Mouse (Mus musculus): ENCODE results near the gene Yeats2. TPM values are rescaled to one million over a fixed set of nuclear protein-coding genes. Genes with fewer than 3 reads are reported as not detected.
A peak's percentile ranks its signal among the peaks of the same experiment; 100 is the strongest.

Yeats2 gene
- total RNA-seq (2014; rRNA removed), result 7.7 and 8.7 TPM in 2 replicates
- polyA plus RNA-seq (2012; rRNA removed), result 5.2 and 7.1 TPM in 2 replicates

DNA sequence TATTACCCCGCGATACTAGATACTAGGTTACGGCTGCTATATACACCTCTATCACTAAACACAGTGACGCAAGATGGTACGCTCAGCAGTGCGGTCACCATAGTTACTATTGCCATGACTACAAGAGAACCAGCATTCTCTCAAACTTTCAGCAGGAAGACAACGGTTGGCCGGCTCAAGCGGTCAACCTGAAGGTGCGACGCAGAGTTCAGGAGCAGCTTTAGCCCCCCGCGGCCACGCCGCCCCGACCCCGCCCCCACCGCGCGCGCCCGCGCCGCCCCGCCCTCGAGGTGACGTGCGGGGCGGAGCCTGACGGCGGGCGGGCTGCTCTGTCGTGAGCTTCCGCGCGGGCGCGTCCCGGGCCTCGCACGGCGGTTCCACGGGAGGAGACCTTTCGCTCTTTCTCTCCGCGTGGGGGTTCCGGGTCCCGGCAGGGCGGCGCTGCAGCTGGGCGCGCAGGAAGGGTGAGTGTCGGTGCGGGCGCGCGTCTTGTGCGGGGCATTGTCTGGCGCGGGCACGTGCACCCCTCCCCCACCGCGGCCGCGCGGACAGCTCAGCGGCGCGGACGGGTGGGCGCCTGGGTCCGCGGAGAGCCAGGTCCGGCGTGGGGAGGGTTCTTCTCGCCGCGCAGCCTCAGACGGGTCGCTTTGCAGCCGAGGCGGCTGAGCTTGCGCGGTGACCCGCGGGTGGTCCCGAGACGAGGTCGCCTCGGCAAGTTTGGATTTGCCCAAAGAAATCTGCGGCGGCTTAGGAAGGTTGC is at the start of gene Yeats2:
Yeats2 (plus strand) TSS at position 292 of the 760 bp plus-strand sequence.
- H3K36me3 ChIP-seq (ENCODE audit: control insufficient read depth, insufficient read depth, low read length), result no peaks in the 10 kb centered on the region
- no peaks in the 10 kb centered on the region for H3K27me3 ChIP-seq (ENCODE audit: control insufficient read depth, insufficient read depth, low read length)
- TF ChIP-seq CTCF (IDR thresholded peaks at IDR 0.05; ENCODE audit: low read depth, low read length) (no peak), POLR2A (IDR thresholded peaks at IDR 0.05; ENCODE audit: extremely low read depth, insufficient read depth, low read length) (peak; percentile 53; the same call in 1 of the 2 replicates)
- peaks cover 20% of the 10 kb centered on the region; the same call in 1 of the 2 replicates for H3K79me2 ChIP-seq (ENCODE audit: control insufficient read depth, insufficient read depth, low read length)
- peak within 1 kb of the TSS; percentile 97 for H3K9ac ChIP-seq (ENCODE audit: low read depth, low read length)
- H3K27ac ChIP-seq (replicated peaks; ENCODE audit: insufficient read depth, low read depth, low read length), result peak within 1 kb of the TSS; percentile 71
- DNase-seq (ENCODE audit: extremely low read depth, low read depth, low spot score), result peak; percentile 63
- WGBS, result under 1% methylated on average over 90 of the region's 92 CpGs
- peak within 1 kb of the TSS; percentile 98 for H3K4me3 ChIP-seq (ENCODE audit: insufficient read depth, low read depth, low read length)
- H3K4me1 ChIP-seq (ENCODE audit: control insufficient read depth, insufficient read depth, low read length), result peaks cover 10% of the 10 kb centered on the region

DNA sequence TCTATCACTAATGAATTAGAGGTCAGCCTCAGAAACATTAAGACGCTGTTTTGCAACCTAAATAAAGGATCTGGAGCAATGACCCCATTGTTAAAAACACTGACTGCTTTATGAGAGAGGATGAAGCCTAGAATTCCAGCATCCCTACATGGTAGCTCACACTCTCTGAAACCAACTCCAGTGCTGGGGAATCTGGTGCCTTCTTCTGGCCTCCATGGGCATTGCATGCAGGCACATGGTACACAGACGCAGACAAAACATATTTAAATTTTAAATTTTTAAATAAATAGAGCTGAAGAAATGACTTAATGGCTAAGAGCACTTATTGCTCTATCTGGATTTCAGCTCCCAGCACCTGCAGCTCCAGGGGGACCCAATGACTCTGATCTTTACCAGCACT is 44.9 kb upstream of the Yeats2 start:
- H3K4me1 ChIP-seq (ENCODE audit: control insufficient read depth, insufficient read depth, low read length), result peaks cover 6% of the 10 kb centered on the region; the same call in 1 of the 2 replicates
- no peak overlapping the region for H3K4me3 ChIP-seq (ENCODE audit: insufficient read depth, low read depth, low read length)
- H3K36me3 ChIP-seq (ENCODE audit: control insufficient read depth, insufficient read depth, low read length), result no peaks in the 10 kb centered on the region
- 91% methylated on average over 2 of the region's 2 CpGs for WGBS
- TF ChIP-seq CTCF (IDR thresholded peaks at IDR 0.05; ENCODE audit: low read depth, low read length) (peak; percentile 59; the same call in 1 of the 2 replicates), POLR2A (IDR thresholded peaks at IDR 0.05; ENCODE audit: extremely low read depth, insufficient read depth, low read length) (no peak)
- H3K9ac ChIP-seq (ENCODE audit: low read depth, low read length), result no peak overlapping the region
- no peak for DNase-seq (ENCODE audit: extremely low read depth, low read depth, low spot score)
- no peaks in the 10 kb centered on the region for H3K27me3 ChIP-seq (ENCODE audit: control insufficient read depth, insufficient read depth, low read length)
- no peak overlapping the region for H3K27ac ChIP-seq (replicated peaks; ENCODE audit: insufficient read depth, low read depth, low read length)
- H3K79me2 ChIP-seq (ENCODE audit: control insufficient read depth, insufficient read depth, low read length), result peaks cover 4% of the 10 kb centered on the region; the same call in 1 of the 2 replicates

DNA sequence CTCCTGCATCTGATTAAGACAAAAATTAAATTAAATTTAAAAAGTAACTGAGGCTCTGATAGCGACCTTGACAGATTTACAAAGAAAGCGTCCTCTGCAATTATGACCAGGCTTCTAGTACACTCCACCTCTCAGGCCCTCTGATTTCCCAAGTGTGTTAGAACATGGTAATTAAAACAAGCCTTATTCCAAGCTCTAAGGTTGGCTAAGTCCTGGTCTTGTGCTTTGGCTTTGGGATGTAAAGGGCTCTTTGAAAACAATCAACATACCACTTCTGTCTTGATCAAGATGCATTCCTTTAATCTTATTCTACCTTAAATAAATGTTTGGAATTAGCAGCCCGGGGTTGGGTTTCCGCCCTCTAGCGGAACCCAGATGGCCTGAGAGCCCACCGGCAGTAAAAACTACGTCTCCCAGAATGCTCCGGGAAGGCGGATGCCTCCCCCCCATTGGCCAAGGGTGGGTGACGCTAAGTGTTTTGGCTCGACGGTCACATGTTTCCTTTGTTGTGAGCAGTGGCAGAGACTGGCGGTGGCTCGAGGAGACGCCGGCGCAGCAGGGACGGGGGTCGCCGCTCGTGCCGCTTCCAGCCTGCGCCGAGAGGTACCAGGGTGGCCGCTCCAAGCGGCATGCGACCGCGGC is 43.7 kb upstream of the Yeats2 start, which contains the start of gene Klhl24:
Klhl24 (plus strand) TSS at position 474 of the 642 bp plus-strand sequence.
- H3K79me2 ChIP-seq (ENCODE audit: control insufficient read depth, insufficient read depth, low read length), result peaks cover 4% of the 10 kb centered on the region; the same call in 1 of the 2 replicates
- no peaks in the 10 kb centered on the region for H3K27me3 ChIP-seq (ENCODE audit: control insufficient read depth, insufficient read depth, low read length)
- peak; percentile 91 for DNase-seq (ENCODE audit: extremely low read depth, low read depth, low spot score)
- peak within 1 kb of the TSS; percentile 93 for H3K4me3 ChIP-seq (ENCODE audit: insufficient read depth, low read depth, low read length)
- H3K36me3 ChIP-seq (ENCODE audit: control insufficient read depth, insufficient read depth, low read length), result no peaks in the 10 kb centered on the region
- peaks cover 6% of the 10 kb centered on the region; the same call in 1 of the 2 replicates for H3K4me1 ChIP-seq (ENCODE audit: control insufficient read depth, insufficient read depth, low read length)
- H3K27ac ChIP-seq (replicated peaks; ENCODE audit: insufficient read depth, low read depth, low read length), result peak within 1 kb of the TSS; percentile 100
- WGBS, result 2% methylated on average over 29 of the region's 29 CpGs
- H3K9ac ChIP-seq (ENCODE audit: low read depth, low read length), result peak within 1 kb of the TSS; percentile 98
- peak; percentile 73 for TF ChIP-seq CTCF (IDR thresholded peaks at IDR 0.05; ENCODE audit: low read depth, low read length)
- peak; percentile 95 for TF ChIP-seq POLR2A (IDR thresholded peaks at IDR 0.05; ENCODE audit: extremely low read depth, insufficient read depth, low read length)

DNA sequence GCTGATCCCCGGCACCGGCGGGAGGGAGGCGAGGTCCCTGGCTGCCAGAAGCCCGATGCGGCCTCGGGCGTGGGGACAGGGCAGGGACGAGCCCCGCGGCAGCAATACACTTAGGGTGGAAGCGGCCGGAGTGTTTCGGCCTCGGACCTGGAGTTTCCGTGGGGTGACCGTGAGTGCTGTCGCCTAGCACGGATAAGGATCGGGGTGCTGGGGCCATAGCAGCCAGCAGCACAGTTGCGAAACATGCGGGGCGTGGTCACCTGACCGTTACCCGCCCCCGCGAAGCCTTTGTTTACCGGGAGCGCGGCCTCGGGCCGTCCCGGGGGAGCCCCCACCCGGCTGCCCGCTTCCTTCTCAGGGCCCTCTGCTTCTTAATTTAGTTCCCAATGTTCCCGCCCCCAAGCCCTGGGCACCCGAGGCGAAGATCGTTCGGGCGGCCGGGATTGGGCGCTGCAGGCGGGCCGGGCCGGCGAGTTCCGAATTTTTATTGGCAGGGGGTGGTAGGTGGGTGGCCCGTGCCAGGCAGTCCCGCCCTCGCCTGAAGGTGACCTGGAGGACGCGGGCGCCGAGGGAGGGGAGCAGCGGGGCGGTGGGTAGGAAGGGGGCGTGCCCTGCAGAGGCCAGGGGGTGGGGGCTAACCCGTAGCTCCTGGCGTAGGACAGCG is 43.0 kb upstream of the Yeats2 start:
- WGBS, result under 1% methylated on average over 61 of the region's 61 CpGs
- peak; percentile 83 for DNase-seq (ENCODE audit: extremely low read depth, low read depth, low spot score)
- peaks cover 6% of the 10 kb centered on the region; the same call in 1 of the 2 replicates for H3K4me1 ChIP-seq (ENCODE audit: control insufficient read depth, insufficient read depth, low read length)
- peak overlapping the region; percentile 100 for H3K27ac ChIP-seq (replicated peaks; ENCODE audit: insufficient read depth, low read depth, low read length)
- no peaks in the 10 kb centered on the region for H3K27me3 ChIP-seq (ENCODE audit: control insufficient read depth, insufficient read depth, low read length)
- H3K4me3 ChIP-seq (ENCODE audit: insufficient read depth, low read depth, low read length), result peak overlapping the region; percentile 93
- peak overlapping the region; percentile 98 for H3K9ac ChIP-seq (ENCODE audit: low read depth, low read length)
- TF ChIP-seq CTCF (IDR thresholded peaks at IDR 0.05; ENCODE audit: low read depth, low read length), result no peak
- TF ChIP-seq POLR2A (IDR thresholded peaks at IDR 0.05; ENCODE audit: extremely low read depth, insufficient read depth, low read length), result peak; percentile 78
- H3K36me3 ChIP-seq (ENCODE audit: control insufficient read depth, insufficient read depth, low read length), result peaks cover 4% of the 10 kb centered on the region
- peaks cover 9% of the 10 kb centered on the region; the same call in 1 of the 2 replicates for H3K79me2 ChIP-seq (ENCODE audit: control insufficient read depth, insufficient read depth, low read length)

DNA sequence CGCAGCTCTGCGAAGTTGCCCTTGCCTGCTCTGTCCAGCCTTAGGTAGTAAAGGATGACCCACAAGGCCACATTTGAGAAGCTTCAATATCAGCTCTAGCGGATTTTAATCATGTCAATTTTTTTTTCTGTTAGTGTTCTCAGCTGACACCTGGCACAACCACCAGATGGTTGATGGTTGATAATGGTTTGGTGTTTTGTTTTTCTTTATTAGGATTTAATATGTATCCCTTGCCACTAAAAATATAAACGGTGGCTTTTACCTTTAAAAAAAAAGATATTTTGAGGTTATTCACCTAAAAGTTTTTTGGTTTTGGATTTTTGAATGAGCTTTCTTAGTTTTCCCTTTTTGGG is 42.5 kb upstream of the Yeats2 start:
- Histone ChIP-seq H3K4me3 (ENCODE audit: insufficient read depth, low read depth, low read length) (peak overlapping the region; percentile 93), H3K4me1 (ENCODE audit: control insufficient read depth, insufficient read depth, low read length) (peaks cover 6% of the 10 kb centered on the region; the same call in 1 of the 2 replicates), H3K36me3 (ENCODE audit: control insufficient read depth, insufficient read depth, low read length) (peaks cover 7% of the 10 kb centered on the region), H3K27me3 (ENCODE audit: control insufficient read depth, insufficient read depth, low read length) (no peaks in the 10 kb centered on the region), H3K9ac (ENCODE audit: low read depth, low read length) (peak overlapping the region; percentile 71), H3K79me2 (ENCODE audit: control insufficient read depth, insufficient read depth, low read length) (peaks cover 11% of the 10 kb centered on the region; the same call in 1 of the 2 replicates), H3K27ac (replicated peaks; ENCODE audit: insufficient read depth, low read depth, low read length) (peak overlapping the region; percentile 62)
- 2% methylated on average over 4 of the region's 4 CpGs for WGBS
- DNase-seq (ENCODE audit: extremely low read depth, low read depth, low spot score), result no peak
- no peak for TF ChIP-seq POLR2A (IDR thresholded peaks at IDR 0.05; ENCODE audit: extremely low read depth, insufficient read depth, low read length)
- TF ChIP-seq CTCF (IDR thresholded peaks at IDR 0.05; ENCODE audit: low read depth, low read length), result no peak

All from liver, adult 2 months (tissue).